Mouse (Mus musculus) heart, postnatal 0 days (tissue): ENCODE measurements at regions not wholly inside any gene's neighbourhood (a gene's known extent, or its start where the extent isn't known, plus 50 kb on each side); places are given as distances from the start of the nearest gene placed in this dataset.

Experiments used
- ATAC-seq: fragments of 200-750 bp; cut with Nextera tagmentation; 2 replicates; pipeline ENCODE4 v1.8.0; 2017; ENCODE audit warnings: low read depth, moderate number of reproducible peaks, moderate library complexity; ENCODE audit not compliant: insufficient read depth
- DNase-seq: peaks from one replicate; pipeline ENCODE4 v3.0.0-alpha.2; 2016; ENCODE audit warnings: low spot score
- H3K27ac ChIP-seq: fragments of 300-500 bp; sonication (generic); 2 replicates; pipeline ENCODE4 v1.5.1; 2014; ENCODE audit warnings: low read depth, mild to moderate bottlenecking
- H3K27me3 ChIP-seq: fragments of 300-500 bp; sonication (generic); 2 replicates; pipeline ENCODE4 v1.6.1; 2014; ENCODE audit warnings: low read length, mixed read lengths; ENCODE audit not compliant: control insufficient read depth, insufficient read depth
- H3K36me3 ChIP-seq: fragments of 300-500 bp; sonication (generic); replicated peaks from 2 replicates; pipeline ENCODE4 v1.6.1; 2014; ENCODE audit warnings: low read length, mixed read lengths; ENCODE audit not compliant: control insufficient read depth, insufficient read depth
- H3K4me1 ChIP-seq: fragments of 300-500 bp; sonication (generic); 2 replicates; pipeline ENCODE4 v1.6.1; 2014; ENCODE audit warnings: antibody characterized with exemption; ENCODE audit not compliant: control insufficient read depth, insufficient read depth
- H3K4me2 ChIP-seq: fragments of 300-500 bp; sonication (generic); 2 replicates; pipeline ENCODE4 v1.6.1; 2014; ENCODE audit warnings: low read depth, mild to moderate bottlenecking, low read length, moderate library complexity
- H3K4me3 ChIP-seq: fragments of 300-500 bp; sonication (generic); 2 replicates; pipeline ENCODE4 v1.5.1; 2014; ENCODE audit warnings: low read depth, low read length
- H3K9ac ChIP-seq: fragments of 300-500 bp; sonication (generic); replicated peaks from 2 replicates; pipeline ENCODE4 v1.6.1; 2014; ENCODE audit warnings: low read depth, low read length, mixed read lengths
- H3K9me3 ChIP-seq: fragments of 300-500 bp; sonication (generic); replicated peaks from 2 replicates; pipeline ENCODE4 v1.6.1; 2016; ENCODE audit warnings: low read length; ENCODE audit not compliant: control insufficient read depth
- CTCF ChIP-seq: IDR thresholded peaks from 2 replicates; pipeline ENCODE4 v1.5.1; 2016; ENCODE audit warnings: antibody characterized with exemption, control low read depth, low read depth
- EP300 ChIP-seq: IDR thresholded peaks from 2 replicates; pipeline ENCODE4 v1.6.1; 2016; ENCODE audit warnings: antibody characterized with exemption, low read depth
- WGBS: fragments of 180-500 bp; shearing (Covaris S2); extraction: QIAGEN DNeasy Blood & Tissue Kit; methylation state at CpG from one replicate; pipeline ENCODE4 v1.1.7; 2014; 5-methylcytosine and 5-hydroxymethylcytosine counted together

GRCm38 (mm10) chr6:117678276-117678675, 162.7 kb upstream of the Zfp637 start:
- 61% methylated on average over 5 of the region's 5 CpGs for WGBS
- no peak overlapping the region for H3K9ac ChIP-seq
- DNase-seq (no peak), ATAC-seq (no peak)
- H3K27me3 ChIP-seq = no peaks in the 10 kb centered on the region
- no peaks in the 10 kb centered on the region for H3K4me1 ChIP-seq
- H3K36me3 ChIP-seq = no peaks in the 10 kb centered on the region
- H3K4me3 ChIP-seq = no peak overlapping the region
- TF ChIP-seq CTCF (no peak), EP300 (no peak)
- no peak overlapping the region for H3K27ac ChIP-seq
- H3K4me2 ChIP-seq = no peak overlapping the region
- H3K9me3 ChIP-seq = 0 out of 2 replicates have a peak, but pooled peaks cover 5% of the 10 kb centered on the region

- WGBS = 66% methylated on average over 4 of the region's 4 CpGs
- Histone ChIP-seq H3K27me3 (no peaks in the 10 kb centered on the region), H3K36me3 (no peaks in the 10 kb centered on the region), H3K27ac (no peak overlapping the region), H3K4me3 (no peak overlapping the region), H3K9me3 (0 out of 2 replicates have a peak, but pooled peaks cover 5% of the 10 kb centered on the region), H3K4me2 (no peak overlapping the region), H3K4me1 (no peaks in the 10 kb centered on the region), H3K9ac (no peak overlapping the region)
- DNase-seq (no peak), ATAC-seq (no peak)
- TF ChIP-seq CTCF (no peak), EP300 (no peak)
Observed at GRCm38 (mm10) chr6:117678877-117679276, 162.1 kb upstream of the Zfp637 start.

- TF ChIP-seq EP300 = no peak
- TF ChIP-seq CTCF = no peak
- no peaks in the 10 kb centered on the region for H3K36me3 ChIP-seq
- ATAC-seq = no peak
- no peaks in the 10 kb centered on the region for H3K27me3 ChIP-seq
- no peak overlapping the region for H3K4me3 ChIP-seq
- H3K27ac ChIP-seq = no peak overlapping the region
- H3K4me2 ChIP-seq = no peak overlapping the region
- WGBS = 70% methylated on average over 9 of the region's 9 CpGs
- no peak for DNase-seq
- H3K4me1 ChIP-seq = no peaks in the 10 kb centered on the region
- H3K9ac ChIP-seq = no peak overlapping the region
- H3K9me3 ChIP-seq = 0 out of 2 replicates have a peak, but pooled peaks cover 5% of the 10 kb centered on the region
Observed at GRCm38 (mm10) chr6:117686212-117686611, 154.8 kb upstream of the Zfp637 start.

GRCm38 (mm10) chr6:117687045-117687444, 153.9 kb upstream of the Zfp637 start:
- no peaks in the 10 kb centered on the region for H3K4me1 ChIP-seq
- peak; percentile 36; the same call in 1 of the 2 replicates for TF ChIP-seq CTCF
- no peak for TF ChIP-seq EP300
- no peak overlapping the region for H3K9ac ChIP-seq
- DNase-seq (no peak), ATAC-seq (no peak)
- no peak overlapping the region for H3K4me2 ChIP-seq
- no peak overlapping the region for H3K4me3 ChIP-seq
- no peak overlapping the region for H3K27ac ChIP-seq
- WGBS = 78% methylated on average over 2 of the region's 2 CpGs
- no peaks in the 10 kb centered on the region for H3K27me3 ChIP-seq
- no peaks in the 10 kb centered on the region for H3K36me3 ChIP-seq
- no peaks in the 10 kb centered on the region for H3K9me3 ChIP-seq

GRCm38 (mm10) chr6:117688664-117689178, 152.3 kb upstream of the Zfp637 start:
- DNase-seq (no peak), ATAC-seq (no peak)
- Histone ChIP-seq H3K4me1 (no peaks in the 10 kb centered on the region), H3K27ac (no peak overlapping the region), H3K9me3 (no peaks in the 10 kb centered on the region), H3K4me3 (no peak overlapping the region), H3K27me3 (no peaks in the 10 kb centered on the region), H3K36me3 (no peaks in the 10 kb centered on the region), H3K9ac (no peak overlapping the region), H3K4me2 (no peak overlapping the region)
- 51% methylated on average over 8 of the region's 8 CpGs for WGBS
- TF ChIP-seq CTCF = no peak
- no peak for TF ChIP-seq EP300

- no peak overlapping the region for H3K4me2 ChIP-seq
- 76% methylated on average over 5 of the region's 5 CpGs for WGBS
Observed at GRCm38 (mm10) chr6:117700286-117700685, 140.7 kb upstream of the Zfp637 start.

More at GRCm38 (mm10) chr6:117700286-117700685, 140.7 kb upstream of the Zfp637 start:
- no peaks in the 10 kb centered on the region for H3K27me3 ChIP-seq
- no peak overlapping the region for H3K9ac ChIP-seq
- DNase-seq = no peak
- no peaks in the 10 kb centered on the region for H3K9me3 ChIP-seq
- H3K36me3 ChIP-seq = no peaks in the 10 kb centered on the region
- TF ChIP-seq EP300 = no peak
- H3K4me3 ChIP-seq = no peak overlapping the region
- no peak overlapping the region for H3K27ac ChIP-seq
- no peak for ATAC-seq
- H3K4me1 ChIP-seq = no peaks in the 10 kb centered on the region
